Mouse (Mus musculus) embryonic facial prominence, embryonic 14.5 days (tissue): ENCODE data around the gene Prkar1b. TPM values are rescaled to one million over a fixed set of nuclear protein-coding genes. Genes with fewer than 3 reads are reported as not detected.

Experiments used
- ATAC-seq: fragments of 200-750 bp; cut with Nextera tagmentation; 2 replicates; pipeline ENCODE4 v1.8.0; 2017; ENCODE audit warnings: low read depth, moderate number of reproducible peaks, moderate TSS enrichment
- DNase-seq: peaks from one replicate; pipeline ENCODE4 v3.0.0-alpha.2; 2015; ENCODE audit warnings: low spot score
- H3K27ac ChIP-seq: fragments of 300-500 bp; sonication (generic); replicated peaks from 2 replicates; pipeline ENCODE4 v1.5.1; 2014; ENCODE audit warnings: low read depth, mild to moderate bottlenecking, low read length, moderate library complexity
- H3K27me3 ChIP-seq: fragments of 300-500 bp; sonication (generic); replicated peaks from 2 replicates; pipeline ENCODE4 v1.6.1; 2014; ENCODE audit warnings: low read length; ENCODE audit not compliant: control insufficient read depth, insufficient read depth
- H3K36me3 ChIP-seq: fragments of 300-500 bp; sonication (generic); 2 replicates; pipeline ENCODE4 v1.6.1; 2014; ENCODE audit warnings: low read length, mixed read lengths; ENCODE audit not compliant: control insufficient read depth, insufficient read depth
- H3K4me1 ChIP-seq: fragments of 300-500 bp; sonication (generic); 2 replicates; pipeline ENCODE4 v1.6.1; 2014; ENCODE audit warnings: antibody characterized with exemption, low read length; ENCODE audit not compliant: control insufficient read depth, insufficient read depth
- H3K4me2 ChIP-seq: fragments of 300-500 bp; sonication (generic); 2 replicates; pipeline ENCODE4 v1.6.1; 2014; ENCODE audit warnings: low read depth, mild to moderate bottlenecking, low read length, moderate library complexity, mixed read lengths
- H3K4me3 ChIP-seq: fragments of 300-500 bp; sonication (generic); 2 replicates; pipeline ENCODE4 v1.5.1; 2014; ENCODE audit warnings: low read depth, mild to moderate bottlenecking, low read length
- H3K9ac ChIP-seq: fragments of 300-500 bp; sonication (generic); 2 replicates; pipeline ENCODE4 v1.6.1; 2014; ENCODE audit warnings: low read depth, mild to moderate bottlenecking, low read length, moderate library complexity, mixed read lengths
- H3K9me3 ChIP-seq: fragments of 300-500 bp; sonication (generic); 2 replicates; pipeline ENCODE4 v1.6.1; 2016; ENCODE audit warnings: low read length; ENCODE audit not compliant: control insufficient read depth
- WGBS: fragments of 180-500 bp; shearing (Covaris S2); extraction: QIAGEN DNeasy Blood & Tissue Kit; methylation state at CpG from one replicate; pipeline ENCODE4 v1.1.7; 2014; 5-methylcytosine and 5-hydroxymethylcytosine counted together
- polyA plus RNA-seq: library from polyadenylated mRNA; unstranded; fragments of >200 nt; fragmentation: Nextera tagmentation; extraction: Ambion mirVana; gene quantifications from 2 replicates; pipeline ENCODE4 v1.2.1, GENCODE M21; 2014

The Prkar1b gene
- 22.8 and 26.1 TPM in 2 replicates for polyA plus RNA-seq

GRCm38 (mm10) chr5:139149681-139150602 is at the start of gene Prkar1b, which contains the start of gene Dnaaf5:
Prkar1b (minus strand) TSS chr5:139150001.
Dnaaf5 (plus strand) TSS chr5:139150223.
- WGBS: under 1% methylated on average over 37 of the region's 87 CpGs
- no peaks in the 10 kb centered on the region for H3K27me3 ChIP-seq
- peak; percentile 99 for DNase-seq
- H3K36me3 ChIP-seq: peaks cover 24% of the 10 kb centered on the region
- H3K4me3 ChIP-seq: peak within 1 kb of the TSS; percentile 96
- no peaks in the 10 kb centered on the region for H3K9me3 ChIP-seq
- peak within 1 kb of the TSS; percentile 89 for H3K4me2 ChIP-seq
- H3K27ac ChIP-seq: peak within 1 kb of the TSS; percentile 71
- peak; percentile 97 for ATAC-seq
- peak within 1 kb of the TSS; percentile 83 for H3K9ac ChIP-seq
- peaks cover 13% of the 10 kb centered on the region for H3K4me1 ChIP-seq

- peak; percentile 29 for DNase-seq
- 45% methylated on average over 2 of the region's 2 CpGs for WGBS
- no peaks in the 10 kb centered on the region for H3K9me3 ChIP-seq
- no peaks in the 10 kb centered on the region for H3K27me3 ChIP-seq
- H3K4me2 ChIP-seq: peak overlapping the region; percentile 73
- H3K9ac ChIP-seq: peak overlapping the region; percentile 83
- peak overlapping the region; percentile 93 for H3K4me3 ChIP-seq
- no peak for ATAC-seq
- H3K27ac ChIP-seq: peak overlapping the region; percentile 91
- peaks cover 10% of the 10 kb centered on the region for H3K4me1 ChIP-seq
- H3K36me3 ChIP-seq: no peaks in the 10 kb centered on the region
Observed at GRCm38 (mm10) chr5:139199636-139199994, 49.8 kb upstream of the Prkar1b start.

GRCm38 (mm10) chr5:139198779-139199178 is 49.0 kb upstream of the Prkar1b start:
- H3K9ac ChIP-seq: no peak overlapping the region
- H3K9me3 ChIP-seq: no peaks in the 10 kb centered on the region
- no peak overlapping the region for H3K4me3 ChIP-seq
- H3K4me1 ChIP-seq: peaks cover 10% of the 10 kb centered on the region
- no peaks in the 10 kb centered on the region for H3K27me3 ChIP-seq
- DNase-seq (no peak), ATAC-seq (no peak)
- no peak overlapping the region for H3K4me2 ChIP-seq
- no peak overlapping the region for H3K27ac ChIP-seq
- no peaks in the 10 kb centered on the region for H3K36me3 ChIP-seq
- WGBS: 81% methylated on average over 3 of the region's 3 CpGs

GRCm38 (mm10) chr5:139190958-139191357 is 41.2 kb upstream of the Prkar1b start:
- no peak overlapping the region for H3K4me3 ChIP-seq
- WGBS: 84% methylated on average over 5 of the region's 5 CpGs
- H3K27me3 ChIP-seq: no peaks in the 10 kb centered on the region
- H3K9ac ChIP-seq: no peak overlapping the region
- H3K36me3 ChIP-seq: peaks cover 21% of the 10 kb centered on the region
- H3K9me3 ChIP-seq: no peaks in the 10 kb centered on the region
- no peaks in the 10 kb centered on the region for H3K4me1 ChIP-seq
- no peak overlapping the region for H3K4me2 ChIP-seq
- ATAC-seq (no peak), DNase-seq (no peak)
- H3K27ac ChIP-seq: no peak overlapping the region

DNA sequence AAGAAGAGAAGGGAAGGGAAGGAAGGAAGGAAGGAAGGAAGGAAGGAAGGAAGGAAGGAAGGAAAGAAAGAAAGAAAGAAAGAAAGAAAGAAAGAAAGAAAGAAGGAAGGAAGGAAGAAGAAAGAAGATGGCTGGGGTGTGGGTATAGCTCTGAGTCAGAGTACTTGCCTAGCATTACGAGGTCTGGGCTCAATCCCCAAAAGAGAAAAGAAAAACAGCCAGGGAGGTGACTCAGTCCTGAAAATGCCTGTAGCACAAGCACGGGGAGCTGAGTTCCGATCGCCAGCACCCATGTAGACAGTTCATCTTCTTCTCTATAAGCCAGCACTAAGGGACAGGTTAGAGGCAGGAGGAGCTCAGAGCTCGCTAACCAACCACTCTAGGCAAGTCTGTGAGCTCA is 39.9 kb upstream of the Prkar1b start:
- H3K4me3 ChIP-seq: no peak overlapping the region
- peaks cover 32% of the 10 kb centered on the region for H3K36me3 ChIP-seq
- H3K9me3 ChIP-seq: no peaks in the 10 kb centered on the region
- 94% methylated on average over 5 of the region's 5 CpGs for WGBS
- ATAC-seq: no peak
- H3K4me2 ChIP-seq: no peak overlapping the region
- H3K4me1 ChIP-seq: no peaks in the 10 kb centered on the region
- no peak overlapping the region for H3K9ac ChIP-seq
- no peaks in the 10 kb centered on the region for H3K27me3 ChIP-seq
- DNase-seq: no peak
- no peak overlapping the region for H3K27ac ChIP-seq

- Histone ChIP-seq H3K9me3 (no peaks in the 10 kb centered on the region), H3K9ac (no peak overlapping the region), H3K4me3 (no peak overlapping the region), H3K4me1 (no peaks in the 10 kb centered on the region), H3K27me3 (no peaks in the 10 kb centered on the region), H3K4me2 (no peak overlapping the region), H3K36me3 (peaks cover 77% of the 10 kb centered on the region), H3K27ac (no peak overlapping the region)
- DNase-seq: no peak
- ATAC-seq: no peak
- WGBS: 92% methylated on average over 4 of the region's 4 CpGs
Observed at GRCm38 (mm10) chr5:139184897-139185296, 35.1 kb upstream of the Prkar1b start.

- no peaks in the 10 kb centered on the region for H3K4me1 ChIP-seq
- H3K36me3 ChIP-seq: peaks cover 80% of the 10 kb centered on the region
- whole genome bisulfite sequencing: 95% methylated on average over 9 of the region's 9 CpGs
- H3K27ac ChIP-seq: no peak overlapping the region
- ATAC-seq: no peak
- no peak overlapping the region for H3K4me2 ChIP-seq
- no peaks in the 10 kb centered on the region for H3K9me3 ChIP-seq
- H3K4me3 ChIP-seq: no peak overlapping the region
- H3K27me3 ChIP-seq: no peaks in the 10 kb centered on the region
- H3K9ac ChIP-seq: no peak overlapping the region
- DNase-seq: no peak
Observed at GRCm38 (mm10) chr5:139183601-139184000, 33.8 kb upstream of the Prkar1b start.

DNA sequence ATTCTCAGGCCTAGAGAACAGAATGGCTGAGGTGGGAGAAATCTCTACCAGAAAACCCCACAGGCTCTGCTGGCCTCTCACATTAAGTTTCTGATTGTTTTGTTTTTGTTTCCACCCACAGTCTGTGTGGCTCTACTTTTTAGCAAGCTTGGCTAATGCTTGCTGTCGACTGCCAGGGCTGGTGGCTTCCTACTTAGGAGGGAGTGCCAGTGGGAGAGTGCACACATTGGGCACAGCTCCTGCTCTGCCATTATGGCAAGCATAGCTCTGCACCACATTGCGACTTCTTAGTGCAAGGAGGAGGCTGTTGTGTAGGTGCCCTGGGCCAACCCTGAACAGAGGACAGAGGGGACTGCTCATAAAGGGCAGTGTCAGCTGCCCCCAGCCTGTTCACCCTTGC is 33.3 kb upstream of the Prkar1b start:
- Histone ChIP-seq H3K9me3 (no peaks in the 10 kb centered on the region), H3K36me3 (peaks cover 83% of the 10 kb centered on the region), H3K27me3 (no peaks in the 10 kb centered on the region), H3K4me3 (no peak overlapping the region), H3K4me1 (no peaks in the 10 kb centered on the region), H3K27ac (no peak overlapping the region), H3K9ac (no peak overlapping the region), H3K4me2 (no peak overlapping the region)
- DNase-seq (no peak), ATAC-seq (no peak)
- WGBS: 85% methylated on average over 2 of the region's 2 CpGs
